Mouse (Mus musculus) frontal cortex, postnatal 25 days (tissue): Measurements from ENCODE around the gene Ssx9.
"Not testable (repeated sequence)": the region's sequence is repeated elsewhere in the genome, so short reads cannot be mapped to it uniquely, and the experiment has no call there.

Experiments used
- DNase-seq, 2 experiments: peaks; one replicate each; pipeline ENCODE4 v3.0.0; 2022; ENCODE audit warnings: low spot score in 2 of 2

Ssx9 gene

GRCm38 (mm10) chrX:8748132-8748531 is at the start of gene Ssx9:
Ssx9 (plus strand) TSS chrX:8748432.
- not testable (repeated sequence) for DNase-seq

- peak in 1 of 2 experiments; percentile 2 for DNase-seq
Measured at GRCm38 (mm10) chrX:8732907-8733306, 15.3 kb upstream of the Ssx9 start.

DNA sequence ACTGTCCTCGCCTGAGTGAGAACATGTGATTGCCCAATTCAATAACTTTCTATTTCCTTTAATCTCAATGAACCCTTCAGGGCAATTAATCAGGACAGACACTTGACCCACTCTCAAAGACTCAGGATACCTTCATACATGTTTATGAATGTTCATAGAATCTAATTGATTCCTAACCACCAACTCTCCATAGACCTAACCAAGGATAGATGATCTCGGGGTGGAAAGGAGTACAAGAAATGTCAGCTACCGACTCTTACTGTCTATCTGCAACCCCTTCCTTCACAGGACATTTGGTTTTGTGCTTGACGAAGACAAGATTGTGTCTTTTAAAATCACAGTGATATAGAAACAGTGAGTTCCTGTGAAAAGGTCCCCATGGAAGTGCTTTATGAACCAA is 55.2 kb downstream of the Ssx9 start, which contains the start of gene Ssxb5:
Ssxb5 (plus strand) TSS at position 301 of the 400 bp plus-strand sequence.
- DNase-seq: not testable (repeated sequence)
